Mouse (Mus musculus) gastrocnemius, adult 18-20 months (tissue): ENCODE measurements around the gene Neurl4. TPM values are rescaled to one million over a fixed set of nuclear protein-coding genes. Genes with fewer than 3 reads are reported as not detected.
"Not testable (repeated sequence)": the region's sequence is repeated elsewhere in the genome, so short reads cannot be mapped to it uniquely, and the experiment has no call there.

Experiments
- DNase-seq: peaks from one replicate; pipeline ENCODE4 v3.0.0; 2021; ENCODE audit warnings: low spot score
- microRNA-seq: library from miRNA; unstranded; fragments of <30 nt; microRNA quantifications from one replicate; pipeline ENCODE4 v1.2.0, GENCODE M21; 2021
- total RNA-seq, 2 experiments: library from RNA; stranded (reverse); gene quantifications; 2 replicates each; pipeline ENCODE4 v1.2.3; 2021

Gene Neurl4
- total RNA-seq, 2 experiments from 2014 or later, result 25.9 to 27.4 TPM

DNA sequence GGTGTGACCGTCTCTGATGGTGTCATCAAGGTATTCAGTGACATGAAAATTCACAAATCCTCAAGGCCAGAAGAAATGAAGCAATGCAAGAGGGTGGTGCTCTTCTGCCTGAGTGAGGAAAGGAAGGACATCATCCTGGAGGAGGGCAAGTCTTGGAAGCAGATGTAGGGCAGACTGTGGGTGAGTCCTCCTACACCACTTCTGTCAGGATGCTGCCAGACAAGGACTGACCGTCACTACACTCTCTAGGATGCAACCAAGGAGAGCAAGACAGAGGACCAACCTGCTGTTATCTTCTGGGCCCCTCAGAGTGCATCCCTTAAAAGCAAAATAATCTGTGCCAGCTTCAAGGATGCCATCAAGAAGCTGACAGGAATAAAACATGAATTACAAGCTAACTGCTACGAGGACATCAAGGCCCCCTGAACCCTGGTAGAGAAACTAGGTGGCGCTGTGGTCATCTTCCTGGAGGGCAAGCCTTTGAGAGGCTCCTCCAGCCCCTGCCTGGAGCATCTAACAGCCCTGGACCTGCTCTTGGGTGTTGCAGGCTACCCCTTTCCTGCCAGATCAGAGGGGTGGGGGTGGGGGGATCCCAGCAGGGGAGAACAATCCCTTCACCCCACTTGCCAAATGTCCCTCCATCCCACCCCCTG lies 50.1 kb downstream of the Neurl4 start:
- DNase-seq, result peak; percentile 31

DNA sequence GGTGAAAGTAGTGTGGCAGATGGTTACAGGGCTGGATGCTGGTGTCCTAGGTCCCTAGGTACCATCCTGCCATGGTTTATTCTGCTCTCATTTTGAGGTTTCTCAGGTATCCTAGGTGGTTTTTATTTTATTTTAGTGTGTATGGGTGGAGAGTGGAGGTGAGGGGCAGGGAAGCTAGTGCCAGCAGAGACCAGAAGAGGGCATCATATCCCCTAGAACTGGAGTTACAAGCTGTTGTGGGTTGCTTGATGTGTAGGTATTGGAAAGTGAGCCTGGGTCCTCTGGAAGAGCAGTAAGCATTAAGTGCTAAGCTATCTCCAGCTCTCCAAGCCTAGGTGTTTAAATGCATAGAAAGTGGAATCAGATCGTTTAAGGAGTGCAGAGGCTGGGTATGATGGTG lies 51.4 kb downstream of the Neurl4 start:
- DNase-seq, result no peak

DNA sequence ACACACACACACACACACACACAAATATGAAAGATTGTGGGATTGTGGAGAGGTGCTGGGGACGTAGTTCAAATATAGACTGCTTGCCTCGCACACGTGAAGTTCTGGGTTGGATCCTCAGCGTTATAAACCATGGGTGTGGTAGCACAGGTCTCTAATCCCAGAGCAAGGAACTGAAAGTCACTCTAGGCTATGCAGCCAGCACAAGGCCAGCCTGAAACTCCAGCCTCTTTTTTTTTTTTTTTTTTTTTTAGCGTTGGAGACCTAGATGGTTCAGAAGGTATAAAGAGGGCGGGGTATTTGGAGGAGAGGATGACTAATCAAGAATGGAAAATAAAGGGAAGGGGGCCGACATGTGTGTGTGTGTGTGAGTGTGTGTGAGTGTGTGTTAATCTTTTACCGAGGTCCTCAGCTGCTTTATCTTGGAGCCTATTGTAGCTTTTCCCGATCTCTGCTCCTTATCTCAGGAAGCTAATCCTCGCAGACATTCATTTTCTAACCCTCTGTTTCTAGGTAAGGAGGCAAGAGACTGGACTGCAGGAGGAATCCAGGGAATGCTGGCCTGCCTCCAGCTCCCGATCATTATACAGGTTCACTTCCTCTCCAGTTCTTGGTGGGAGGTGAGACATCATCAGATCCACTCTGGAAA lies 52.5 kb downstream of the Neurl4 start:
- DNase-seq, result no peak

DNA sequence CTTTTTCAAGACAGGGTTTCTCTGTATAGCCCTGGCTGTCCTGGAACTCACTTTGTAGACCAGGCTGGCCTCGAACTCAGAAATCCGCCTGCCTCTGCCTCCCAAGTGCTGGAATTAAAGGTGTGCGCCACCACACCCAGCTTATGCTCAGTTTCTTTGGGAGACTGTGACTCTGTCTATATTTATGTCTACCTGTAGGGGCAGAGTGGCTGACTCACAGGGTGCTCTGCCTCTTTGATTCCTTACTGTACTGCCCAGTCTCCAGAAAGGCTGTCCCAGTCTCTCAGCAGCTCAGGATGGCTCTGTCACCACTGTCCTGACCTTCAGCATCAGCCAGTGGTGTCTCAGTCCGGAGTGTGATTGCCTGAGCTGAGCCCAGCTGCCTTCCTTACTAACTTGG lies 54.7 kb downstream of the Neurl4 start:
- DNase-seq, result not testable (repeated sequence)

DNA sequence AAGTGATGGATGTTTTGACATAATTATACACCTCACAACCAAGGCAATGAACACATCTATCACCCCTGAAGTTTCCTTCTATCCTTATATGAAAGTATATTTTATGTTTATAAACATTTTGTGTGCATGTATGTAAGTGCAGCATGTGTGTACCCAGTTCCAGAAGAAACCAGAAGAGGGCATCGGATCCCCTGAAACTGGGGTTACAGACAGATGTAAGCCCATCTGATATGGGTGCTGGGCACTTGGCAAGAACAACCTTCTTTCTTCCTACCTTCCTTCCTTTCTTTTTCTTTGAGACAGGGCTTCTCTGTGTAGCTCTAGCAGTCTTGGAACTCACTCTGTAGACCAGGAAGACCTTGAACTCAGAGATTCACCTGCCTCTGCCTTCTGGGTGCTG lies 55.3 kb downstream of the Neurl4 start:
- no peak for DNase-seq

DNA sequence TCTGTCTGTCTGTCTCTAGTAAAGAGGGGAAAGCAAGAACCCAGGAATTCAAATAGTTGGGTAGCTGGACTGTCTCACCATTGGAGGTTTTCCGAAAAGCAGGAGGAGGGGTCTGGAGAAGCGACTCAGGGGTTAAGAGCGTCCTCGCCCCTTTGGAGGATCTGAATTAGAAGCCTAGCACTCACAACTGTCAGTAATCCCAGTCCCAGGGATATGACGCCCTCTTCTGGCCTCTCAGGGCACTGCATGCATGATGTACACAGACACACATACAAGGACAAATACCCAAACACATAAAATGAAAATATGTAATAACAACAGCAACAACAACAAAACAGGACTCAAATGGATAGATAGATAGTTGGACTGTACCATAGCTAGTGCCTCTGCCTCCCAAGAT lies 59.7 kb downstream of the Neurl4 start:
- no peak for DNase-seq

DNA sequence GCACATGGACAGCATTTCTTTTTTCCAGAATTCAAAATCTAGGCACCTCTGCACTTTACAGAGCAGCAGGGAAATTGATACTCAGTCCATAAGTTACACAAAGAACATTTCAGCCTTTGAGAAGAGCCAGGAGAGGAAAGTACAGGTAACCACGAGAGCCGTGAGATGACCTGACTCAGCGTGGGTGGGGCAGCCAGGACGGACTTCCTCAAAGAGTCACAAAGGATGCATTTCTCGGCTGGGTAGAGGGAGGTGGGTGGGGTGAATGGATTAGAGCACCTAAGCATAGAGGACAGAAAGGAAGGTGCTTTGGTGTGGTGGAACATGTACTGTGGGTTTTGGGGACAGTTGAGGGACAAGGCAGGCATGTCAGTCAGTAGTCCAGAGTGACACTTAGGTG lies 61.0 kb downstream of the Neurl4 start:
- no peak for DNase-seq

Small RNA genes lying within 50 kb of the gene (microRNA-seq; reads per million reads assigned to microRNA genes)
- gene Mir6924, result not detected

Other genes with a start within 250 kb of the Neurl4 start
- gene Sox15, start 245.8 kb upstream of the Neurl4 start, total RNA-seq, result not detected
- gene Mpdu1, start 238.4 kb upstream of the Neurl4 start, total RNA-seq, result 1 to 10 TPM; 7.5 to 9.5 TPM
- 1 to 10 TPM; 1.2 to 4.0 TPM for gene Cd68, start 234.9 kb upstream of the Neurl4 start, total RNA-seq
- gene Eif4a1, start 228.6 kb upstream of the Neurl4 start, total RNA-seq, result 10 to 100 TPM; 69.6 to 97.7 TPM
- gene Senp3, start 219.0 kb upstream of the Neurl4 start, total RNA-seq, result 10 to 100 TPM; 21.9 to 25.4 TPM
- gene Tnfsf13, start 215.3 kb upstream of the Neurl4 start, total RNA-seq, result under 1 TPM; 0.62 to 0.64 TPM
- 10 to 100 TPM in 1 of 2 experiments, 1 to 10 TPM in 1; 7.4 to 10.4 TPM for gene Tnfsf12, start 205.2 kb upstream of the Neurl4 start, total RNA-seq
- gene Tnfsfm13, start 205.0 kb upstream of the Neurl4 start, total RNA-seq, result 1 to 10 TPM; 1.1 to 1.3 TPM
- gene Polr2a, start 142.4 kb upstream of the Neurl4 start, total RNA-seq, result 10 to 100 TPM; 33.0 to 33.9 TPM
- not detected for gene Slc35g3, start 139.1 kb upstream of the Neurl4 start, total RNA-seq
- gene Zbtb4, start 135.2 kb upstream of the Neurl4 start, total RNA-seq, result 10 to 100 TPM; 37.1 to 37.5 TPM
- gene Chrnb1, start 105.1 kb upstream of the Neurl4 start, total RNA-seq, result 10 to 100 TPM; 30.6 to 31.2 TPM
- gene Fgf11, start 99.2 kb upstream of the Neurl4 start, total RNA-seq, result 1 to 10 TPM; 3.5 to 4.0 TPM
- gene Tmem102, start 95.4 kb upstream of the Neurl4 start, total RNA-seq, result under 1 TPM; 0.14 to 0.18 TPM
- not detected for gene Gm39566, start 85.8 kb upstream of the Neurl4 start, total RNA-seq
- not detected for gene Spem2, start 82.6 kb upstream of the Neurl4 start, total RNA-seq
- not detected for gene Spem1, start 78.9 kb upstream of the Neurl4 start, total RNA-seq
- 1 to 10 TPM; 1.9 to 2.9 TPM for gene Nlgn2, start 63.3 kb upstream of the Neurl4 start, total RNA-seq
- 100 to 1,000 TPM; 141 to 164 TPM for gene Tmem256, start 62.6 kb upstream of the Neurl4 start, total RNA-seq
- 10 to 100 TPM; 10.1 to 12.7 TPM for gene Plscr3, start 54.7 kb upstream of the Neurl4 start, total RNA-seq
- gene Tnk1, start 42.3 kb upstream of the Neurl4 start, total RNA-seq, result under 1 TPM in 1 of 2 experiments, not detected in 1; 0.07 TPM
- gene Tmem95, start 23.1 kb upstream of the Neurl4 start, total RNA-seq, result not detected
- 1 to 10 TPM; 1.3 to 1.5 TPM for gene Kctd11, start 19.7 kb upstream of the Neurl4 start, total RNA-seq
- under 1 TPM; 0.21 to 0.30 TPM for gene Acap1, start 5.5 kb upstream of the Neurl4 start, total RNA-seq
- gene 2810408A11Rik, start 85 bp upstream of the Neurl4 start, total RNA-seq, result under 1 TPM; 0.24 to 0.25 TPM
- gene Gps2, start 12.8 kb downstream of the Neurl4 start, total RNA-seq, result 10 to 100 TPM; 50.8 to 55.8 TPM
- 100 to 1,000 TPM; 408 to 425 TPM for gene Eif5a, start 20.9 kb downstream of the Neurl4 start, total RNA-seq
- 10 to 100 TPM in 1 of 2 experiments, 1 to 10 TPM in 1; 9.3 to 11.4 TPM for gene Ybx2, start 34.7 kb downstream of the Neurl4 start, total RNA-seq
- 100 to 1,000 TPM; 424 to 439 TPM for gene Slc2a4, start 47.1 kb downstream of the Neurl4 start, total RNA-seq
- not detected for gene Cldn7, start 63.7 kb downstream of the Neurl4 start, total RNA-seq
- 100 to 1,000 TPM; 222 to 237 TPM for gene Ctdnep1, start 80.1 kb downstream of the Neurl4 start, total RNA-seq
- gene Elp5, start 81.4 kb downstream of the Neurl4 start, total RNA-seq, result 10 to 100 TPM; 35.1 to 35.3 TPM
- 100 to 1,000 TPM; 211 to 222 TPM for gene Gabarap, start 90.1 kb downstream of the Neurl4 start, total RNA-seq
- 10 to 100 TPM; 18.0 to 19.2 TPM for gene Phf23, start 94.7 kb downstream of the Neurl4 start, total RNA-seq
- gene Dvl2, start 99.5 kb downstream of the Neurl4 start, total RNA-seq, result 1 to 10 TPM; 3.5 to 4.3 TPM
- gene Acadvl, start 114.3 kb downstream of the Neurl4 start, total RNA-seq, result 100 to 1,000 TPM; 319 to 378 TPM
- 1 to 10 TPM; 3.4 to 5.3 TPM for gene Dlg4, start 115.9 kb downstream of the Neurl4 start, total RNA-seq
- gene Asgr1, start 153.0 kb downstream of the Neurl4 start, total RNA-seq, result not detected
- gene Asgr2, start 191.6 kb downstream of the Neurl4 start, total RNA-seq, result under 1 TPM in 1 of 2 experiments, not detected in 1; 0.47 TPM
- 1 to 10 TPM in 1 of 2 experiments, under 1 TPM in 1; 0.87 to 2.0 TPM for gene Mgl2, start 229.3 kb downstream of the Neurl4 start, total RNA-seq